Mouse (Mus musculus) urinary bladder, adult 18-20 months (tissue): ENCODE data around the gene Usp24.
"Not testable (repeated sequence)": the region's sequence is repeated elsewhere in the genome, so short reads cannot be mapped to it uniquely, and the experiment has no call there.

Source experiments
- DNase-seq, 2 experiments: peaks; one replicate each; pipeline ENCODE4 v3.0.0; 2022; ENCODE audit warnings: low spot score in 2 of 2, mixed read lengths in 2 of 2

Usp24 gene

DNA sequence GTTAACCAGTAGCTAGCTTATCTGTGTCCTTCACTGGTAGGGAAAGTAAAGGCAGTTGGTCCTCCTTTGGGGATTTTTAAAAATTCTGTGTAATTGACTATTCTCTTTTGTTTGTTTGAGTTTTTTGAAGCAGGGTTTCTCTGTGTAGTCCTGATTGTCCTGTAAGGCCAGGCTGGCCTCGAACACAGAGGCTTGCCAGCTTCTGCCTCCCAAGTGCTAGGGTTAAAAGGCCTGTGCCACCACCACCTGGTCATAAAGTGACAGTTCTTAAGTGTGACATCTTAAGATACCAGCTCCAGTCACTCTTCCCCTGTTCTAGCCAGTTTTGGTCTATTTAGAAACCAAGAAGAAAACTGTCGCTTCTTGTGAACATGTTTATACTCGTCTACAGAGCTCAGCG is 2.2 kb downstream of the Usp24 start:
- no peak for DNase-seq

DNA sequence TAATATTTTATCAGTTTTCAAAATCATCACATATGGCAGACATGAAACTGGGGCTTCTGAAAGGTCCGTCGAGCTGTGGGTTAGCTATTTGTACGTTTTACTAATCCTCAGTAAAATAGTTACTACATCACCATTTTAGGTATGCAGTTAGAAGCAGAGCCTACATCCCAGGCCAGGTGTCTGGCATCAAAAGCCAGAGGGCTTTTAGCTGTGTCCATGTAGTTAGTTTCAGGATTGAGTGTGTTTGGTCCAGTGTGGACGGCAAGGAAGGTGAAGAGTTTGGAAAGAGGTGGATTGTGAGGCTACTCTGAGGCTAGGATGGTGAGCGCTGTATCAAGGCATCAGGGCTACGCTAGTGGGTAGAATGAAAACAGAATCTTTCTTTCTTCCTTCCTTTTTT is 3.0 kb downstream of the Usp24 start:
- DNase-seq, result no peak

DNA sequence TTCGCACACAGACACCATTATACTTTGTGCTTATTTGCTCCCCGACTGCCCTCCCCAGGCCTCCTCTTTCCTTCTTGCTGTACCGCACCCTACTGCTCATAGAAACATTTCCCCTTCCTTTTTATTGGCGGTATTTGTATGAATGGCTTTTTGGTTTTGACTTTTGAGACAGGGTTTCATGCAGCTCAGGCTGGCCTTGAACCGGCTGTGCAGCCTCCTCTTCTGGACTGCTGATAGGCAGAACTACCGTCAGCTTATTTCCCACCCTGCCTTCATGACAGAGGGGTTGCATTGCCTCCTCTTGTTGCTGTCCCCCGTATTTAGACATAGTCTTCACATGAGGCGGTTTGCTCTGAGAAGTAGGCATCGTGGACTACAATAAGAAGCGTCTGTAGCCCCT is 6.8 kb downstream of the Usp24 start:
- no peak for DNase-seq

DNA sequence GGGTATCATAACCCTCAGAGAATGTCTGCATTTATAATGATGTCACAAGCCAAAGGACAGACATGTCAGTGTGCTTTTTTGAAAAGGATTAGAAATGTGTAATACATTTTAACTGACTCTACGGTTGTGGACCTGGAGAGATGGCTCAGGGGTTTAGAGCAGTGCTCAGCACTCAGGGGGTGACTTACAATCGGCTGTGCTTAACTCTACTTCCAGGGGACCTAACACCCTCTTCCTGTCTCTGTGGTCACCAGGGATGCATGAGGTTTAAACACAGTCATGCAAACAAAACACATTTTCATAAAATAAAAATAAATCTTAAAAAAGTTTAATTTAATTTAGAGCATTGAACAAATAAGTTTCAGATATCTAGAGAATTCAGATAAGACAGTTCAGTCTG is 7.3 kb downstream of the Usp24 start:
- DNase-seq, result no peak

DNA sequence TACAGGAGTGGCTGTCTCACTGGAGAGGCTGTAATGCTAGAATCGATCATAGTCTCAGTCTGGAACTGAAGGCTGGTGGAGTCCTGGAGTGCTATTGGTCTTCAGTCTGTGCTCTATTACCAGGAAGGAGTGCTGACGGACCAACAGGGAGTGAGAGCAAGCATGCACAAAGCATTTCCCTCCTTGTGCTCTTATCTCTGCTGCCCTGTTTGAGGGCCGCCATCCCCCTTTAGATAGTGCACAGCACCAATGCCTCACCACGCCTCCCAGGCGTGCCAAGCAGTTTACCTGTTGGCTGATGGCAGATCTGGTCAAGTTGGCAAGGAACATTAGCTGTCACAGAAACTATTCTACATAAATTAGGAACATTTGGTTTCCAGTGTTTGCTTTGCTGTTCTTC is 11.4 kb downstream of the Usp24 start:
- DNase-seq, result no peak

DNA sequence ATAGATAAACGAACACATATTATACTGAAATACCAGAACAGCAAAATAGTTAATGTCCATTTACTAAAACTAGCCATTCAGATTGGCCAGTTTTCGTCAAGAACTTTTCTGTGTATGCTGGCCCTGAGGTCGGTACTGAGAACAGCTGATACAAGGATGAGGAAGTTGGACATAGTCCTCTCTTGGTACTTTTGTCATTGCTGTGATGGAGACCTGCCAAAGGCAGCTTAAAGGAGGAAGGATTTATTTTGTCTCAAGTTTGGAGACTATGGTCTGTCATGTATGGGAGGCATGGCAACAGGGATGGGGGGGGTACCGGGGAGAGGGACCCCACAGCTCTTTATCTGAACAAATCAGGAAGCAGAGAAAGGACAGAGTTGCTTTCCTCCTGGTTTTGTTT is 12.7 kb downstream of the Usp24 start:
- DNase-seq, result no peak

DNA sequence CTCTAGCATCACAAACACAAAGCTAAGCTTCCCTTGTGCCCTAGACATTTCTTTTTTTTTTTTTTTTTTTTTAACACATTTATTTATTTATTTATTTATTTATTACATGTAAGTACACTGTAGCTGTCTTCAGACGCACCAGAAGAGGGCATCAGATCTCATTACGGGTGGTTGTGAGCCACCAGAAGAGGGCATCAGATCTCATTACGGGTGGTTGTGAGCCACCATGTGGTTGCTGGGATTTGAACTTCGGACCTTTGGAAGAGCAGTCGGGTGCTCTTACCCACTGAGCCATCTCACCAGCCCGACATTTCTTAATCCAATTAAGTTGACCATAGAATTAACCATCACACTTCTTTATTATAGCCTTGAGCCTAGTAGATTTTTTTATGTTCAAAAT is 13.2 kb downstream of the Usp24 start:
- not testable (repeated sequence) for DNase-seq

DNA sequence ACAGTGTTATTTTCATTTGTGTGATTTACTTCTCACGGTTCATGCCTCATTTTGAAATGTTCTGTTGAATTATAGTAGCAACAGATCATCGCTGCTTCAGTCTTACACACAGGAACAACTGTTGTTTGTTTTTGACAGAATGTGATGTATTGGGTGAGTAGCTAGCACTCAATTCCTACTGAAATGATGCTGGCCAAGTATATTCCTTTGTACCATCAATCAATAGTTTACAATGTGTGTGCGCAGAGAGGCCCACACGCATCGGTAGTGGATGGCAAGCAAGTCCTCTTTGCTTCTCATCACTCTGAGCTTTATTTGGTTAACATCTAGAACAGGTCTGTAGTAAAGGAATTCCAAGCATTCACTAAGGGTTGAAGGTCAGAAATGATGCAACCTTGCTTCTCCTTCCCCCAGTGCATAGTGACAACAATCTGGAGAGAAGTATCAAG is 14.4 kb downstream of the Usp24 start:
- DNase-seq, result no peak

DNA sequence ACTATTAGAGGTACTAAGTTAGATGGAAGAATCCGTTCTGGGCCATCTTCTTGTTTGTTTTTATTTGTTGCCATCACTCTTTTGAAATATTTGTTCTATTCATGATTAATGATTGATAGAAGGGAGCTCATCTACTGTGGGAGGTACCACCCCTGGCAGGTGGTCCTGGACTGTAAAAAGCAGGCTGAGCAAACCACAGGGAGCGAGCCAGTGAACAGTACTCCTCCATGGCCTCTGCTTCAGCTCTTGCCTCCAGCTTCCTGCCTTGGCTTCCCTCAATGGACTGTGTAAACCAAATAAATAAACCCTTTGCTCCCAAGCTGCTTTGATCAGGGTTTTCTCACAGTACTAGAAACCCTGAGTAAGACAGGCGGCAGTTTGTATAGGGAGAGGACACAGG is 17.1 kb downstream of the Usp24 start:
- no peak for DNase-seq

DNA sequence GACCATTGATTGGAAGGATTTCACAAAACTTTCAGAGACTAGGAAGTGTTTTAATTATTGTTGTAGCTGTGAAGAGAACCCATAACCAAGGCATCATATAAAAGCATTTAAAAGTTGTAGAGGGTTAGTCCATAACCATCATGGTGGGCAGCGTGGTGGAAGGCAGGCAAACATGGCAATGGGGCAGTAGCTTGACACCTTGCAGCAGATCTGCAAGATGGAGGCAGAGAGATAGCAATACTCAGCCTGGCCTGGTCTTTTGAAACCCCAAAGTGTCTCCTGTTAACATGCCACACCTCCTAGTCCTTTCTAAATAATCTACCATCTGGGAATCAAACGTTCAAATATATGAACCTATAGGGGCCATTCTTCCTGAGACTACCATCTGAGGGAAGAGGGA is 17.6 kb downstream of the Usp24 start:
- DNase-seq, result no peak

DNA sequence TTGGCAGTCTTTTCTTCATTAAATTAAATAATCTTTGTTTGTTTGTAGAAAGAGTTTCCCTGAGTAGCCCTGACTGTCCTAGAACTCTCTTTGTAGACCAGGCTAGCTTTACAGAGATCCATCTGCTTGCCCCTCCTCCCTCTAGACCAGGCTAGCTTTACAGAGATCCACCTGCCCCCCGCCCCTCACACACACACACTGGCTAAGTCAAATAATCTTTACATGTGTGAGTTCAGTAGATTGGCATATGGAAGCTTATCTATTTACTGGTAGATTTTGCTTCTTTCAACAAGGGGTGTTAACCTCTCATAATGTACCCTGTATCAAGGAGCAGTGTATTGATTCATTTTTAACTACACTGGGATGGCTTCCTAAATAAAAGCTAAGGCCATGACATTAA is 19.8 kb downstream of the Usp24 start:
- no peak for DNase-seq

DNA sequence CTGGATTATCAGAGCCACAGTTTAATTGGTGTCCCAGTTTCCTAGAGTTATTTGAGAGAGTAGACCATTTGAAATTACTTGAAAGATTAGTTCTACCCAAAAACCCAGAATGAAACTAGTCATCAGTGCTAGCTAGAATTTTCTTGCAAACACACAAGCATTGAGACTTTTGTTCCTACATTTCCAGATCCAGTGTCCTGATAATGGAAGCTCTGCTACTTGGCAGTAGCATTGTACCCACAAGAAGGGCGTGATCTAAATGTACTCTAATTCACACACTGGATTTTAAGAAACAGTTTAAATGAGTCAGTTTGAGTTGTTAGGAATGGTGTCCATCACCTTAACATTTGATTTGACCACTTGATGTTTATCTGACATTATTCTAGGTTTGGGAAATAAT is 31.7 kb downstream of the Usp24 start:
- no peak for DNase-seq

DNA sequence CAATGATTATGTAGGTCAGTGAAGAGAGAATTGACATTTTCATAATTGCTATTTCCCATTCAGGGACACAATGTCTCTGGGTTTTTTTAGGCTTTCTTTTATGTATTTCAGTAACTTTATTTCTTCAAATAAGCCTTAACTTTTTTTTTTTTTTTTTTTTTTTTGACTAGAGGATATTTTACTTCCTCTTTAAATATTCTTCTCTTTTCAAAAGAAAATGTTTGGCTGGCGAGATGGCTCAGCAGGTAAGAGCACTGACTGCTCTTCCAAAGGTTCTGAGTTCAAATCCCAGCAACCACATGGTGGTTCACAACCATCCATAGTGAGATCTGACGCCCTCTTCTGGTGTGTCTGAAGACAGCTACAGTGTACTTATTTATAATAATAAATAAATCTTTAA is 39.0 kb downstream of the Usp24 start:
- DNase-seq, result not testable (repeated sequence)

DNA sequence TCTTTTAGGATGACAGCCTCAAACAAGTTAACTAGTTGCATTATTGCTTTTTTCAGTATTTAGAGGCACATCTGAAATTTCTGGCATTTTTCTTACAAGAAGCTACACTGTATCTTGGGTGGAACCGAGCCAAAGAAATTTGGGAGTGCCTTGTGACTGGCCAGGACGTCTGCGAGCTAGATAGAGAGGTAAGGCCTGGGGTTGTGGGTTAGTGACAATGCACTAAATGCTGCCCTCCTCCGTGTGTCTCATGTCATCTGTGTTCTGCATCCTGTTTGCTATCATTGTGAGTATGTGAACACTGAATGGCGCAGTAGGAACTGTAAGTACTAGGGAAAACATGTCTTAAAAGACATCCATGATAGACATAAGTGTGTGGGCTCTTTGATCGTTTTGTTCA is 54.0 kb downstream of the Usp24 start:
- no peak for DNase-seq

DNA sequence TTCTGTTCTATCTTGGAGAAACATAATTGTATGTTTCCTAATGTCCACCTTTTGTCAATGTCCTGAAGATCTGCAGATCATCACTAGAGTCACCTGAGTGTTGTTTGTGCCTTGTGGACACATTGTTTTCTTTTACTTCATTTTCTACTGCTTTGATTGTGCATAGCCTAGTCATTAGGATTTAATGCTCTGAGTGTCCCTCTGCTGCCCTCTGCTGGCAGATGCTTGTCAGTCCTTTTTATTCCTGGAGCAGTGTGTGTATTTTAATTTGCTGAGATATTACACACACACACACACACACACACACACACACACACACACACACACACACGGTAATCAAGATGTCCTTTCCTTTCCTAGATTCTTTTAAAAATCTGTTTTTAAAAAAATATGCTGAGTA is 59.8 kb downstream of the Usp24 start:
- DNase-seq, result peak; percentile 60 to 61

DNA sequence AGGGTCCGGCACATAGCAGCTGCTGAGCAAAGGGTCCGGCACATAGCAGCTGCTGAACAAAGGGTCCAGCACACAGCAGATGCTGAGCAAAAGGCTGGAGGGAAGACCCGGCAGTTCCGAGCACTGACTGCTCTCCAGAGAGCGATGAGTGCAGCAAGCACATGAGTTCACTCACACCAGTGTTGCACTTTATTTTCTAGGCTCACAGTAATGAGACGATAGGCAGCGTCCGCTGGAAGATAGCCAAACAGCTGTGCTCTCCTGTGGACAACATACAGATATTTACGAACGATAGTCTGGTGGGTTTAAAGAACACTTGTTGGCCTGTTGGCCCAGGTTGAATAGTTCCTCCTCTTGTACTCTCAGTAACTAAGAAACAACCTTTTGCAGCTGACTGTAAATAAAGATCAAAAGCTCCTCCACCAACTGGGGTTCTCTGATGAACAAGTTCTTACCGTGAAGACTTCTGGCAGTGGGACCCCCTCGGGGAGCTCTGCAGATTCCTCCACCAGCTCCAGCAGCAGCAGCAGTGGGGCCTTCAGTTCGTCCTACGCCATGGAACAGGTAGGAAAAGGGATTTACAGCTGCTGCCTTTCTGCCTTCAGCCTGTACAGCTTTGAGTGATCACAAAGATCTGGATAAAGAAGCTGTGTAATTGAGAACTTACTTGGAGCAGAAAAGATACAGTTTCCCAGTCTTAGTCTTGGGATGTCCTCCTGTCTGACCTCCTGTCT is 63.0 kb downstream of the Usp24 start:
- no peak for DNase-seq

DNA sequence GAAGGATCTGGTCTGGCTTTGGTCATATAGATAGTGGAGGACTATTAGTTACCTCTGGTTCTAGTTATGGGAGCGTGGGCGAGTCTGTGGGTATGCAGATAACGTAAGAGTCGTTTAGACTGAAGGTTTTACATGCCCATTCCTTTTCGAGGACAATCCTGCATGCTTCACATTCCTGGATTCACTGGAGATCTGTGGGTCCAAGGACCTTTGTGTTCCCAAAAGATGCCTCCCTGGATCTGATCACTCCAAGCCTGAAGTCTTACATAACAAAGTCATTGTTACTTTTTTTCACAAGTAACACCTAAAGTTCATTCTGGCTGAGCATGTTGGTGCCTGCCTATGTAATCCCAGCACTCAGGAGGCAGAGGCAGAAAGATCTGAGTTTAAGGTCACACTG is 65.1 kb downstream of the Usp24 start:
- no peak for DNase-seq

DNA sequence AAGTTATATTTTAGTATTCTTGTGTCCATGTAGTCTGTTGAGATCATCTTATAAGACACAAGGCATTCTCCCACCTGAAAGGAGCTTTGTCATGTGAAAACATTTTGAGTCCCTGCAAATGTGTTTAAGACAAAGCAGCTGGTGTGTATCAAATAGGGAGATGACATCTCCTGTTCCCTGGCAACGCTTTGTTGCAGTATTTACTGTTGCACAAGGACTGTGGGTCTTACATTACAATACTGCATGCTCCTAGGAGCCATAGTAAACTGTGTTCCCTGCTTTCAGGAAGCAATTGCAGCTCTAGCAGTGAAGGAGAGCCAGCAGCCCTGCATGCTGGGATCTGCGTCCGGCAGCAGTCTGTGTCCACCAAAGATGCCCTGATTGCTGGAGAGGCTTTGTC is 73.9 kb downstream of the Usp24 start:
- DNase-seq, result no peak

DNA sequence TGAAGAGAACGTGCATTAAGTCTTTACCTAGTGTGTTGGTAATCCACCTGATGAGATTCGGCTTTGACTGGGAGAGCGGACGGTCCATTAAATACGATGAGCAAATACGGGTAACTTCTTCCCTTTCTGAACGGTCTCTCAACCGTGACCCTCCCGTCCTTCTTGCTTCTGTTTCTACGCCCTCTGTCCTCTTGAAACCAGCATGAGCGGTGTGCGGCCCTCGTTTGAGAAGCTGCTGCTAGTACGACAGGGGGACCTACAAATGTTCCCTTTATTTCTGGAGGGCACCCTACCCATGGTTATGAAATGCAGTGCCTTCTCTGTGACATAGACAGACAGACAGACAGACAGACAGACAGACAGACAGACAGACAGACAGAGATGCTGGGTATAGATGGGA is 93.6 kb downstream of the Usp24 start:
- DNase-seq, result no peak

DNA sequence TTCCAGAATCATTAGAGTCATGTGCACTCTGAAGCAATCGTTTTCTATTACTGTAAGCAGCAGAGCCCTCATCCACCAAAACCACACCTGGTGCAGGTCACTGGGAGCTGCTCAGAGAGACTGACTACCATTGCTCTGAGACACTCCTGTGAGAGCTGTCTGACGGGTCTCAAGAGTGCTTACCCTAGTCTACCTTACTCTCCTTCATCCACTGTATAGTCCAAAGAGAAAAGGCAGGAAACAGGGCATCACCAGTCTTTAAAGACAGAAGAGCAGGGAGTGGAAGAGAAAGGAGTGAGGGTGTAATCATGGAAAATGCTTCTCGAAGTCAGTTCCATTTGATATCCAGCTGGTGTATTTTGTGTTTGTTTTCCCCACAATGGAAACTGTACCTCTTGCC is 103.2 kb downstream of the Usp24 start:
- no peak for DNase-seq

DNA sequence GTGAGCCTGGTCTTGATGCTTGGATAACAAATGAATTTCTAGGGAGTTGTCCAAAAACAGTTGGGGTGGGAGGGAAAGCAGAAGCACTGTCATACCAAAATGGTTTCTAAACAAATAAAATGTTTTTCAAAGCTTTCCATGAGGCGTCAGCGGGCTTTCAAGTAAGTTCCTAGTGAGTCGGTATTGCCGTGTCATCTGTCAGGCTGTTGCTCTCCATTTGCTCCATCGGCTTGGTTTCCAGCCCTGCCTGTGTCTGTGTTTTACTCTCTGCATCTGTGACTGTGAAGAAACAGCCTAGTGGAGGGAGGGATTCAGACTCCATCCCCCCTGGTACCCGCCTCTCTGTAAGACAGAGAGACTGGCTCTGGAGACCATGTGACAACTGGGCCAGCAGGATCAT is 103.8 kb downstream of the Usp24 start:
- no peak for DNase-seq

DNA sequence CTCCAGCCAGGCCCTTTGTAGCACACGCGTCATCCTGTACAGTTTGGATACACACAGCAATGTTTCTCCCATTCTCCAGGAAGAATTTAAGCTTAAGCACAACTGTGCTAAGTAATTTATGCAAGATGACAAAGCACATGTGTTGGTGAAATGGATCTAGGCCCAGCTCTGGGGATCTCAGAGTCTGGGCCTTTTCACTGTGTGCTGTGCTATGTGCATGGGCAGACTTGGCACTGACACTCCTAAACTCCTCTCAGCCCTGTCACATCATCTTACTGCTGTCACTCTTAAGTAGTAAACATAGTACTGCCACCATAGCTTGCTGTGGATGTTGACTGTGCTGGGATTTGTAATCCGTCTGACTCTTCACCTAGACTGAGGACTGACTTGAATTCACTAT is 106.6 kb downstream of the Usp24 start:
- no peak for DNase-seq

DNA sequence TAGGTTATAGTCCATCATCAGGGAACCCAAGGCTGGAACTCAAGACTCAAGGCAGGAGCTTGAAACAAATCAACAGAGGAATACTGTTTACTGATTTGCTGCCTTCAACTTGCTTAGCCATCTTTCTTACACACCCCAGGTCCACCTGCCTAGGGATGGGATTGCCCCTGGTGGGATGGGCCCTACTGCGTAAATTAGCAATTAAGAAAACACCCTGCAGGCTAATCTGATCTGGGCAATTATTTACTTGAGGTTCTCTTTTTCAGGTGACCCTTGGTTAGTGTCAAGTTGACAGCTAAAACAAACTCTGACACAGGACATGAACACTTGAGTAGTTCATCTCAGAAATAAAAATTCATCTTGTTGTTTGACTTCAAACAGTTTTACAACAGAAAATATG is 108.5 kb downstream of the Usp24 start:
- DNase-seq, result no peak

DNA sequence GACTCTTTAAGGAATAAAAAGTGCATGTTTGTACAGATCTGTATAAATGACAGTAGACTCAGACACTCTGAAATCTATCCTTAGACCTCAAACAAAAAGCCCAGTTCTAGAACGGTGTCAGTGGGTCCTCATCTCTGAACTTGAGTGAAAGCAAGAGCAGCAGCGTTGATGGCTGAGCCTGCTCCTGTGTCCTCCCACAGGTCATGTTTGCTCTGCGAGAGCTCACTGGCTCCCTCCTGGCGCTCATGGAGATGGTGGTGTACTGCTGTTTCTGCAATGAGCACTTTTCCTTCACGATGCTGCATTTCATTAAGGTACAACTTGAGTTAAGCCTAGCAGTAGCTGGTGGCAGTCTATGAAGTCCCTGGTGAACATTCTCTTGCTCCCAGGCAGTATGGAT is 110.3 kb downstream of the Usp24 start:
- DNase-seq, result no peak
